Comparison of ENCODE assay signal across 7 mouse cellular contexts in the genomic region with DNA sequence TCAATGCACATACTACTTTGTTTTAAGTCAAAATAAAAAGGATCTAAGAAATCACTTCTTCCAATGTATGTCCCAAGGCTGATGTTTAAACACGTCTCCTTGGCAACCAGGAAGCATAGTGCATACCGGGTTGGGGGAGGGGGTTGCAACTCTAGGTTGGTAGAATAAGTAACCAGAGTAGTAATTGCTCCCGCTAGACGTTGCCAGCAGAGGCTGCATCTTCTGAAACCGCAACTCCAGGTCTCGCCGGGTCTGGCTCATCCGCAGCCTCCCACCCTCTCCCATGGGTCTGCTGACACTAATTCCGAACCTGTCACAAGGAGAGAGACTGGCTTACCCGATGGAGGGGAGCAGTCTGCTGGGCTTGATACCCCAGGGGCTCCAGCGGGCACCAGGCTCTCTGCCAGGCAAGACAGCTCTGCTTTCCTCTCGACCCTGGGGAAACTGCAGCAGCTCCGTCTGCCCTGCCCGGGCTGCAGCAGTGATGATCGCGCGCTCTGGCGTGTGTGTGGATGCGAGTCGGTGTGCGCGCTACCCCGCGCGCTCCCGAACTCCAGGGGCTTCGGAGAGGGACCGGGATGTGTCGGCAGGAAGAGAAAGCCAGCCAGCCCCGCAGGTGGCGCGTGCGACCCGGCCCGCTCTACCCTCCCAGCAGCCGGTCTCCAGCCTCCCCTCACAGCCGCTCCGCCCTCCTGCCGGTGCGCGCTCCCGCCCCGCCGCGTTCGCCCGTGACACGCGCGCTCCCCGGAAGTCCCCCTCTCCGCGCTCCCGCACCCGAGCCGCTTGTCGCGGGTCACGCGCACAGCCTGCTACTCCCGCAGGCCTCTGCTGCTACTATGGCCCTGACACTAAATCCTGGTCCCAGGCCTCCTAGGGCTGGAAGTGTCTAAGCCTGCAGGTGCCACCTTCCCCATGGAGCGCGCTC. TPM values are rescaled to one million over a fixed set of nuclear protein-coding genes. Genes with fewer than 3 reads are reported as not detected.
A peak's percentile ranks its signal among the peaks of the same experiment; 100 is the strongest.
DNase-seq lines count a peak whose midpoint lies in the region; ATAC-seq and TF ChIP-seq lines count a peak whose summit lies in the region.

A gene (minus strand): TSS at position 724 of the 925 bp plus-strand sequence.

- WGBS in limb, embryonic 12.5 days: under 1% methylated on average over 62 of the region's 63 CpGs
- under 1% methylated on average over 54 of the region's 63 CpGs for WGBS in midbrain, postnatal 0 days
- WGBS in stomach, embryonic 14.5 days: under 1% methylated on average over 62 of the region's 63 CpGs

- H3K27me3 ChIP-seq in limb, embryonic 12.5 days: no peaks in the 10 kb centered on the region
- H3K27me3 ChIP-seq in midbrain, postnatal 0 days (ENCODE audit: insufficient read depth, low read length): no peaks in the 10 kb centered on the region
- no peaks in the 10 kb centered on the region for H3K27me3 ChIP-seq in stomach, embryonic 14.5 days (ENCODE audit: control insufficient read depth, insufficient read depth, low read length)

- peak; percentile 88 for ATAC-seq in limb, embryonic 12.5 days (ENCODE audit: insufficient number of reproducible peaks, insufficient read depth, low FRiP score, low TSS enrichment, low read depth)
- ATAC-seq in midbrain, postnatal 0 days (ENCODE audit: low FRiP score): peak; percentile 93
- peak; percentile 91 for ATAC-seq in stomach, embryonic 14.5 days (ENCODE audit: insufficient number of reproducible peaks, insufficient read depth, low FRiP score, low read depth)

- peak within 1 kb of the TSS; percentile 72 for H3K9ac ChIP-seq in limb, embryonic 12.5 days (replicated peaks)
- peak within 1 kb of the TSS; percentile 74 for H3K9ac ChIP-seq in midbrain, postnatal 0 days (replicated peaks; ENCODE audit: low read length, poor library complexity, severe bottlenecking)
- peak within 1 kb of the TSS; percentile 46; the same call in 1 of the 2 replicates for H3K9ac ChIP-seq in stomach, embryonic 14.5 days (replicated peaks; ENCODE audit: low read depth, low read length)

- DNase-seq in adrenal gland, postnatal 14 days: peak; percentile 87
- DNase-seq in embryo, embryonic 11.5 days (ENCODE audit: low read depth, low spot score): peak; percentile 51
- peak; percentile 97 for DNase-seq in heart, adult 11 months
- peak; percentile 82 for DNase-seq in kidney, adult 18-20 months
- DNase-seq in midbrain, postnatal 0 days (ENCODE audit: low spot score): peak; percentile 90

- H3K27ac ChIP-seq in limb, embryonic 12.5 days: peak within 1 kb of the TSS; percentile 62
- peak within 1 kb of the TSS; percentile 88 for H3K27ac ChIP-seq in midbrain, postnatal 0 days (ENCODE audit: low read depth, low read length)
- peak within 1 kb of the TSS; percentile 71 for H3K27ac ChIP-seq in stomach, embryonic 14.5 days (ENCODE audit: low read length)

- H3K9me3 ChIP-seq in limb, embryonic 12.5 days: no peaks in the 10 kb centered on the region
- no peaks in the 10 kb centered on the region for H3K9me3 ChIP-seq in midbrain, postnatal 0 days (ENCODE audit: low read length)
- no peaks in the 10 kb centered on the region for H3K9me3 ChIP-seq in stomach, embryonic 14.5 days (ENCODE audit: control insufficient read depth, low read depth, low read length)

- TF ChIP-seq CTCF in midbrain, postnatal 0 days (IDR thresholded peaks at IDR 0.05): no peak

- H3K4me1 ChIP-seq in limb, embryonic 12.5 days (replicated peaks): peaks cover 12% of the 10 kb centered on the region; the same call in 1 of the 2 replicates
- H3K4me1 ChIP-seq in midbrain, postnatal 0 days (ENCODE audit: insufficient read depth, low read length): peaks cover 5% of the 10 kb centered on the region; the same call in 1 of the 2 replicates
- H3K4me1 ChIP-seq in stomach, embryonic 14.5 days (ENCODE audit: control insufficient read depth, insufficient read depth, low read length): no peaks in the 10 kb centered on the region

- peak within 1 kb of the TSS; percentile 94 for H3K4me2 ChIP-seq in limb, embryonic 12.5 days
- H3K4me2 ChIP-seq in midbrain, postnatal 0 days (ENCODE audit: low read depth, low read length, poor library complexity, severe bottlenecking): peak within 1 kb of the TSS; percentile 62
- peak within 1 kb of the TSS; percentile 82 for H3K4me2 ChIP-seq in stomach, embryonic 14.5 days (replicated peaks; ENCODE audit: low read depth, low read length)

- H3K36me3 ChIP-seq in limb, embryonic 12.5 days: no peaks in the 10 kb centered on the region
- no peaks in the 10 kb centered on the region for H3K36me3 ChIP-seq in midbrain, postnatal 0 days (ENCODE audit: insufficient read depth, low read length)
- no peaks in the 10 kb centered on the region for H3K36me3 ChIP-seq in stomach, embryonic 14.5 days (ENCODE audit: control insufficient read depth, insufficient read depth, low read length)

- peak within 1 kb of the TSS; percentile 66 for H3K4me3 ChIP-seq in limb, embryonic 12.5 days (replicated peaks)
- H3K4me3 ChIP-seq in midbrain, postnatal 0 days (ENCODE audit: low read depth, low read length): peak within 1 kb of the TSS; percentile 62
- H3K4me3 ChIP-seq in stomach, embryonic 14.5 days (ENCODE audit: low read depth, low read length): peak within 1 kb of the TSS; percentile 66

RNA-seq across cellular contexts. Expression of the gene that starts here (rescaled TPM):
- total RNA-seq in adrenal gland, postnatal 14 days (2021): 3.4 and 3.5 TPM in 2 replicates
- 6.7 and 7.3 TPM in 2 replicates for polyA plus RNA-seq in limb, embryonic 12.5 days (2016; fragmentation: Nextera tagmentation; extraction: Ambion mirVana)
- 32.1 and 34.0 TPM in 2 replicates for total RNA-seq in midbrain, postnatal 0 days (2014; rRNA removed)
- polyA plus RNA-seq in midbrain, postnatal 0 days (2015; fragmentation: Nextera tagmentation; extraction: Ambion mirVana): 36.5 and 37.1 TPM in 2 replicates
- 4.2 and 5.5 TPM in 2 replicates for polyA plus RNA-seq in stomach, embryonic 14.5 days (2014; fragmentation: Nextera tagmentation; extraction: Ambion mirVana)

Comparison
In these comparisons a context has a peak if more than half of its experiments do, and no peak if none do; other contexts are left out.
1. Peak in every context shown above with its lines: DNase-seq, ATAC-seq, H3K4me3 ChIP-seq and H3K27ac ChIP-seq.